Mouse (Mus musculus): Measurements from ENCODE around the gene Zbtb24.

Zbtb24 gene

DNA sequence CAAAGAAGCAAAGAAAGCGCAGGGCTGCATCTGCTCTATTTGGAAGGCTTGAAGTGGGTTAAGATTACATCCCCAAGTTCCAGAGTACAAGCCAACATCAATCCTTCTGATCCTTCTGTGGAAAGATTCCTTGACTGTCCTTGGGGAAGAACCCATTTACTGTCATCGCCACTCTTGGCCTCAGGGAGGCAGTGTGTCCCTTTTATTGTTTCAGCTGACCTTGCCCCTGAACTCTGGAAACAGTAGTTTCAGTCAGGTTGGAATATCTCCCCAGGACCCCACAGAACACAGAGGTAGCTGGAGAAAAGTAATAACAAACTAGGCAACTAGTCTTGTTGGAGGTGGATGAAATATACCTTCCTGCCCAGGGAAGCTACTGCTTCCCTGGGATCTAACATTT lies 59.0 kb downstream of the Zbtb24 start:
- DNase-seq = peak; percentile 49

DNA sequence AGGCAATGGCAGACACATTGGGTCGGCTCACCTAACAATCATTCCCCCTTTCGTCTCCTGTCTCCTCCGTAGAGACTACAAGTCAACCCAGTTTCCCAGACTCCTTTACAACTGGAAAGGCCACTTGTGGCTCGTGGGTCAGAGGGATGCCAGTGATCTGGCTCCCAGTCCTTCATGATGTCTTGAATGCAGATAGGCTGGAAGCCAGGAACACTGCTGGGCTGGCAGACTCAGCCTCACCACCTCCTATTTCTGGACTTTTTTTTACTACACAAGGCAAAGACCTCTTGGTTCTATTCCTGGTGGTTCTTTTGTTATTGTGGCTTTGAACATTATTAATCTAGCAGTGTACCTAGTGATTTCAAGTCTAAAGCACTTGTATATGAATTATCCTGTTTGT lies 64.1 kb downstream of the Zbtb24 start:
- no peak for DNase-seq

DNA sequence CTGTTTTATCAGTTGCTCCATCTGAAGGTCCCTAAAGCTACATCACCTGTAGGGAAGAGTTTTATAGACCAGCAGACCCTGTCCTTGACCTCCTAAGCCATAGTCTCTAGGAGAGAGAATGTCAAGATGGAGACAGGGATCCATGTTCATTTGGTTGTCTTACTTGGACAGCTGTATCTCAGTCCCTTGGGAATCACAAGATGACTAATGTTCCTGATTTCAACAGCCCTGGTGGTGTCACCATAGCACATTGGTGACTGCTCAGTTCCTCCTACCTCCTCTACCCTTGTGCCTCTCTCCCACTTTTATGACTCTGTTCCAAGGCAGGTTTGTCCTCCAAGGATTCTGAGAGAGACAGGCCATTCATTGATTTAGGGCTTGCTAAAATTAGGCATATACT lies 64.7 kb downstream of the Zbtb24 start:
- no peak for DNase-seq

Measured in thymus, postnatal 14 days (tissue).